Mouse (Mus musculus): ENCODE data around the gene Tmigd3. TPM values are rescaled to one million over a fixed set of nuclear protein-coding genes. Genes with fewer than 3 reads are reported as not detected.

Gene Tmigd3
- total RNA-seq (2023), result under 1 TPM in 1 of 2 experiments, not detected in 1; 0.97 TPM

GRCm38 (mm10) chr3:105870558-105870957 lies at the start of gene Tmigd3, which contains the start of gene Adora3:
Tmigd3 (plus strand) TSS chr3:105870903.
Adora3 (plus strand) TSS chr3:105870858.

GRCm38 (mm10) chr3:105932240-105933071 lies 61.8 kb downstream of the Tmigd3 start, which contains the start of gene I830077J02Rik:
I830077J02Rik (minus strand) TSS chr3:105932664.

GRCm38 (mm10) chr3:105958974-105959580 lies 88.4 kb downstream of the Tmigd3 start, which contains the start of gene Wdr77:
Wdr77 (plus strand) TSS chr3:105959369.

GRCm38 (mm10) chr3:105959999-105960398 lies 89.3 kb downstream of the Tmigd3 start, which contains the start of gene Atp5f1:
Atp5f1 (minus strand) TSS chr3:105960099.

GRCm38 (mm10) chr3:105973411-105973810 lies 102.7 kb downstream of the Tmigd3 start, which contains the start of gene Ovgp1:
Ovgp1 (plus strand) TSS chr3:105973711.

Other genes starting within 250 kb of the Tmigd3 start
- 10 to 100 TPM; 12.3 to 13.5 TPM for gene Ddx20, start 183.3 kb upstream of the Tmigd3 start, total RNA-seq (2023)
- gene Inka2, start 166.3 kb upstream of the Tmigd3 start, total RNA-seq (2023), result not detected
- gene Rap1a, start 69.6 kb upstream of the Tmigd3 start, total RNA-seq (2023), result 100 to 1,000 TPM; 359 to 394 TPM
- gene Adora3, start within 50 bp of the Tmigd3 start, total RNA-seq (2023), result 1 to 10 TPM in 1 of 2 experiments, under 1 TPM in 1; 0.94 to 1.2 TPM
- 100 to 1,000 TPM in 1 of 2 experiments, 10 to 100 TPM in 1; 99.1 to 110 TPM for gene I830077J02Rik, start 61.8 kb downstream of the Tmigd3 start, total RNA-seq (2023)
- gene Wdr77, start 88.5 kb downstream of the Tmigd3 start, total RNA-seq (2023), result 10 to 100 TPM; 18.3 to 26.5 TPM
- 100 to 1,000 TPM; 146 to 151 TPM for gene Atp5f1, start 89.2 kb downstream of the Tmigd3 start, total RNA-seq (2023)
- gene Ovgp1, start 102.8 kb downstream of the Tmigd3 start, total RNA-seq (2023), result 1 to 10 TPM; 1.9 to 2.6 TPM
- not detected for gene Pifo, start 143.7 kb downstream of the Tmigd3 start, total RNA-seq (2023)
- under 1 TPM in 1 of 2 experiments, not detected in 1; 0.73 TPM for gene Chil5, start 161.9 kb downstream of the Tmigd3 start, total RNA-seq (2023)
- not detected for gene Chia1, start 242.3 kb downstream of the Tmigd3 start, total RNA-seq (2023)